Mouse (Mus musculus): ENCODE data around the gene Dscam. TPM values are rescaled to one million over a fixed set of nuclear protein-coding genes. Genes with fewer than 3 reads are reported as not detected.

The Dscam gene
- polyA plus RNA-seq, 1 experiment = not detected

GRCm38 (mm10) chr16:97026803-97027202 lies 143.7 kb downstream of the Dscam start:
- no peak for TF ChIP-seq POLR2A (IDR thresholded peaks at IDR 0.05; ENCODE audit: borderline replicate concordance, control insufficient read depth, low read depth, low read length)
- TF ChIP-seq CTCF (IDR thresholded peaks at IDR 0.05; ENCODE audit: control insufficient read depth, insufficient read depth, low read length) = no peak
- 88% methylated on average over 5 of the region's 5 CpGs for WGBS
- H3K27ac ChIP-seq (ENCODE audit: control insufficient read depth, insufficient read depth, low read depth, low read length, poor library complexity) = no peak overlapping the region

DNA sequence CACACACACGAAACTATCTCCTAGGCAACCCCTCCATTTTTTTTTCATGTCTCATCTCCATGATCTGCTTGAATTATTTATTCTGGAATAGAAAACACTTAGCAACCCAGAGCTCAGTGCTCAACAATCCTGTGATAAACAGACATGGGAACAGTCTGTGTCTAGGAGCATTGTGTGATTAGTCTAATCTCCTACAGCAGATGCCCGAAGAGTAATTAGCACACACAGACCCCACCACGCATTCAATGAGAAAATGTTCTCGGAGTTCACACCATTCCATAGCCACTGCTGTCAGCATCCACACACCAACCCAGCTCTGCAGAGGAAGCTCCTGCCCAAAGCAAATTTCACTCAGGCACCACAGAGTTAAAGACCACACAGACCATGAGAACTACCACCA lies 146.1 kb downstream of the Dscam start:
- Histone ChIP-seq H3K27ac (ENCODE audit: control insufficient read depth, insufficient read depth, low read depth, low read length, poor library complexity) (no peak overlapping the region), H3K4me1 (ENCODE audit: control insufficient read depth, insufficient read depth, low read length) (no peaks in the 10 kb centered on the region), H3K4me3 (replicated peaks; ENCODE audit: control insufficient read depth, low read depth, low read length) (no peak overlapping the region)
- no peak for TF ChIP-seq CTCF (IDR thresholded peaks at IDR 0.05; ENCODE audit: control insufficient read depth, insufficient read depth, low read length)
- no peak for TF ChIP-seq POLR2A (IDR thresholded peaks at IDR 0.05; ENCODE audit: borderline replicate concordance, control insufficient read depth, low read depth, low read length)
- 75% methylated on average over 4 of the region's 4 CpGs for WGBS

More at GRCm38 (mm10) chr16:97026803-97027202, 143.7 kb downstream of the Dscam start:
- Histone ChIP-seq H3K4me3 (replicated peaks; ENCODE audit: control insufficient read depth, low read depth, low read length) (no peak overlapping the region), H3K4me1 (ENCODE audit: control insufficient read depth, insufficient read depth, low read length) (no peaks in the 10 kb centered on the region)

DNA sequence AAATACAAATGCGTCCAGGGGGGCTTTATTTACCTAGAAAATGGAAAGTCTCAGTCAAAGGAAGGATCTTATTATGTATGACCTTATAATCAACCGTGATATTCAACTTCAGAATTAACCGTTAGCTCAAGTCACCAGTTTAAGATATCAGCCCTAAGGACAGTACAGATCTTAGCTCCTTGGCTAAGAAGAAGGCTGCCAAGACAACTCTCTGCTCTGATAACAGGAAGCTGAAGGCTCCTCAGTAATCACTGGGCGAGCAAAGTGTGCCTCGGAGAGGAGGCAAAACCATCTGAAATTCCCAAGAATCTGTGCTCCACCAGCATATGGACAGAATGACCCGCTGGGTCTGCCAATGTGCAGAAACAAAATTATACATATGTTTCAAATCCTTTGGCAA lies 149.1 kb downstream of the Dscam start:
- no peak overlapping the region for H3K27ac ChIP-seq (ENCODE audit: control insufficient read depth, insufficient read depth, low read depth, low read length, poor library complexity)
- 71% methylated on average over 6 of the region's 6 CpGs for WGBS
- TF ChIP-seq CTCF (IDR thresholded peaks at IDR 0.05; ENCODE audit: control insufficient read depth, insufficient read depth, low read length) (no peak), POLR2A (IDR thresholded peaks at IDR 0.05; ENCODE audit: borderline replicate concordance, control insufficient read depth, low read depth, low read length) (no peak)
- H3K4me3 ChIP-seq (replicated peaks; ENCODE audit: control insufficient read depth, low read depth, low read length) = no peak overlapping the region
- H3K4me1 ChIP-seq (ENCODE audit: control insufficient read depth, insufficient read depth, low read length) = no peaks in the 10 kb centered on the region

DNA sequence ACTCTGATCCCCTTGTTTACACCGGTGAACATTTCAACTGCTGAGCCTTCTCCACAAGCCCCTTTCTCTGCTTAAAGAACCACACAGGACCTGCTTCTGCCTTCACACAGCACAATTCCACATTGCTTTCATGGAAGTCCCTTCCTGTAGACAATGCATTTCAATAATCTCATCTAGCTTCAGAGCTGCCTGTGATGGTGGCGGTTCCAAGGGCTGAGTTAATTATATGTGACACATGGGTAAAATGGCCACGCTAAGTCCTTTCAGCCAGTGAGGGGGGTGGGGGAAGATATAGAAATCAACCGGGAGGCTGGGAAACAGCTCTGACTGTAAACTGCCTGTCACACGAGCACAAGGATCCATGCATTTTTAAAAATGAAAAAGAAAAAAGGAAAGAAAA lies 152.2 kb downstream of the Dscam start:
- TF ChIP-seq CTCF (IDR thresholded peaks at IDR 0.05; ENCODE audit: control insufficient read depth, insufficient read depth, low read length) (no peak), POLR2A (IDR thresholded peaks at IDR 0.05; ENCODE audit: borderline replicate concordance, control insufficient read depth, low read depth, low read length) (no peak)
- Histone ChIP-seq H3K4me1 (ENCODE audit: control insufficient read depth, insufficient read depth, low read length) (no peaks in the 10 kb centered on the region), H3K27ac (ENCODE audit: control insufficient read depth, insufficient read depth, low read depth, low read length, poor library complexity) (no peak overlapping the region), H3K4me3 (replicated peaks; ENCODE audit: control insufficient read depth, low read depth, low read length) (no peak overlapping the region)
- WGBS = 82% methylated on average over 5 of the region's 5 CpGs

- 58% methylated on average over 3 of the region's 3 CpGs for WGBS
- Histone ChIP-seq H3K4me3 (replicated peaks; ENCODE audit: control insufficient read depth, low read depth, low read length) (no peak overlapping the region), H3K4me1 (ENCODE audit: control insufficient read depth, insufficient read depth, low read length) (no peaks in the 10 kb centered on the region; the same call in 1 of the 2 replicates), H3K27ac (ENCODE audit: control insufficient read depth, insufficient read depth, low read depth, low read length, poor library complexity) (no peak overlapping the region)
- no peak for TF ChIP-seq POLR2A (IDR thresholded peaks at IDR 0.05; ENCODE audit: borderline replicate concordance, control insufficient read depth, low read depth, low read length)
- TF ChIP-seq CTCF (IDR thresholded peaks at IDR 0.05; ENCODE audit: control insufficient read depth, insufficient read depth, low read length) = no peak
Observed at GRCm38 (mm10) chr16:97017171-97017738, 153.3 kb downstream of the Dscam start.

GRCm38 (mm10) chr16:97016244-97016850 lies 154.2 kb downstream of the Dscam start:
- TF ChIP-seq CTCF (IDR thresholded peaks at IDR 0.05; ENCODE audit: control insufficient read depth, insufficient read depth, low read length) (no peak), POLR2A (IDR thresholded peaks at IDR 0.05; ENCODE audit: borderline replicate concordance, control insufficient read depth, low read depth, low read length) (no peak)
- Histone ChIP-seq H3K4me3 (replicated peaks; ENCODE audit: control insufficient read depth, low read depth, low read length) (no peak overlapping the region), H3K4me1 (ENCODE audit: control insufficient read depth, insufficient read depth, low read length) (no peaks in the 10 kb centered on the region; the same call in 1 of the 2 replicates), H3K27ac (ENCODE audit: control insufficient read depth, insufficient read depth, low read depth, low read length, poor library complexity) (no peak overlapping the region)
- 40% methylated on average over 2 of the region's 2 CpGs for WGBS

GRCm38 (mm10) chr16:97014343-97014742 lies 156.2 kb downstream of the Dscam start:
- Histone ChIP-seq H3K27ac (ENCODE audit: control insufficient read depth, insufficient read depth, low read depth, low read length, poor library complexity) (no peak overlapping the region), H3K4me3 (replicated peaks; ENCODE audit: control insufficient read depth, low read depth, low read length) (no peak overlapping the region), H3K4me1 (ENCODE audit: control insufficient read depth, insufficient read depth, low read length) (no peaks in the 10 kb centered on the region; the same call in 1 of the 2 replicates)
- TF ChIP-seq CTCF (IDR thresholded peaks at IDR 0.05; ENCODE audit: control insufficient read depth, insufficient read depth, low read length) (no peak), POLR2A (IDR thresholded peaks at IDR 0.05; ENCODE audit: borderline replicate concordance, control insufficient read depth, low read depth, low read length) (no peak)
- WGBS = 81% methylated on average over 3 of the region's 3 CpGs

DNA sequence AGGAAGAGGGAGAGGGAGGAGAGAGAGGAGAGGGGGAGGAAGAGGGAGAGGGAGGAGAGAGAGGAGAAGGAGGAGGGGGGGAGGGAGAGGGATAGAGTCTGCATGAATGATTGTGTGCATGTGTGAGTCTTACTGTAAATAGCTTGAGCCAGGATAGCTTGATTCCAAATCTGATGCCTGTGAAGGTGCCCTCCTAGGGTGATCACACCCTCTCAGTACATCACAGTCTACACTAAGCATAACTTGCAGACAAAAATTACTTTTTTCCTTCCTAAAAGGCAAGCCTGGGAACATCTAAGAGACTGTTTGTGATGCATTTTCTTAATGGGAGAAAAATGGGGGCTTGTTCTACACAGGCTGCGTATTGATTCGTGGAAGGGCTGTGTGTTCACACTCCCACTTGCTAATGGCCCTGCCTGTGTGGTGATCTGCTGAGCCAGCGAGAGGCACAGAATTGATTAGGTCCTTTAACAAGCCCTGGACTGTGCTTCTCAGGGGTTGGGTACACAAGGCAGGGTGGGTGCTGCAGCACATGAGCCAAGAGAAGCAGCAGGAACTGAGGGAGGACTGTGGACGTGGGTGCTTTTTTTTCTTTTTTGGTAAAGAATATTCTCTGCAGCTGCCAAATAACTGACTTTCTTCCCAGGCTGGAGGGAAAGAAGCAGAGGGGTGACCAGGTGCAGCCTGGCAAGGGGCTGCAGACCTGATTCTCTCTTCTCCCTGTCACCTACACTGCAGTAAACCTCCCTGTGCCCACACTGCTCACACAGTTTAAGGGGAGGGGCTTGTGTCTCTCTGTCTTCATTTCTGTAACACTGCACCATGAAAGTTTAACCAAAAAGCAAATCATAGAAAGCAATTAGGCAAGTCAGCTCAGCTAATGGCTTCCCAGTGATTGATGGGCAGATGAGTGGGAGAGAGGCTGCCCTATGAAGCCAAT lies 161.2 kb downstream of the Dscam start:
- no peak overlapping the region for H3K27ac ChIP-seq (ENCODE audit: control insufficient read depth, insufficient read depth, low read depth, low read length, poor library complexity)
- H3K4me3 ChIP-seq (replicated peaks; ENCODE audit: control insufficient read depth, low read depth, low read length) = no peak overlapping the region
- 73% methylated on average over 4 of the region's 4 CpGs for WGBS
- TF ChIP-seq POLR2A (IDR thresholded peaks at IDR 0.05; ENCODE audit: borderline replicate concordance, control insufficient read depth, low read depth, low read length) = no peak
- no peak for TF ChIP-seq CTCF (IDR thresholded peaks at IDR 0.05; ENCODE audit: control insufficient read depth, insufficient read depth, low read length)
- H3K4me1 ChIP-seq (ENCODE audit: control insufficient read depth, insufficient read depth, low read length) = peaks cover 2% of the 10 kb centered on the region; the same call in 1 of the 2 replicates
